ENCODE assay signal across 8 mouse cellular contexts in genomic region chr13:54949592-54949991, GRCm38 (mm10). TPM values are rescaled to one million over a fixed set of nuclear protein-coding genes. Genes with fewer than 3 reads are reported as not detected.
DNase-seq lines count a peak whose midpoint lies in the region; ATAC-seq and TF ChIP-seq lines count a peak whose summit lies in the region.

No protein-coding gene starts in this region.

- no peaks in the 10 kb centered on the region for H3K27me3 ChIP-seq in testis, adult 2 months (ENCODE audit: control insufficient read depth, insufficient read depth, low read length)
- peaks cover 98% of the 10 kb centered on the region for H3K27me3 ChIP-seq in heart, embryonic 10.5 days (ENCODE audit: insufficient read depth, poor library complexity, severe bottlenecking)

- H3K27ac ChIP-seq in testis, adult 2 months (ENCODE audit: control insufficient read depth, insufficient read depth, low read depth, low read length), result no peak overlapping the region
- peak overlapping the region; percentile 67 for H3K27ac ChIP-seq in heart, embryonic 10.5 days

- no peaks in the 10 kb centered on the region for H3K9me3 ChIP-seq in heart, embryonic 10.5 days

- no peaks in the 10 kb centered on the region for H3K36me3 ChIP-seq in testis, adult 2 months (ENCODE audit: control insufficient read depth, insufficient read depth, low read length)
- no peaks in the 10 kb centered on the region for H3K36me3 ChIP-seq in heart, embryonic 10.5 days

- peak overlapping the region; percentile 48 for H3K4me3 ChIP-seq in testis, adult 2 months (ENCODE audit: control insufficient read depth, low read depth, low read length)
- peak overlapping the region; percentile 78 for H3K4me3 ChIP-seq in heart, embryonic 10.5 days

- H3K4me1 ChIP-seq in testis, adult 2 months (ENCODE audit: control insufficient read depth, insufficient read depth, low read length), result peaks cover 7% of the 10 kb centered on the region
- H3K4me1 ChIP-seq in heart, embryonic 10.5 days, result peaks cover 36% of the 10 kb centered on the region

- DNase-seq in testis, postnatal 14 days (ENCODE audit: low spot score), result no peak
- peak; percentile 69 for DNase-seq in cerebellum, adult 9-10 months
- DNase-seq in heart, embryonic 10.5 days (ENCODE audit: low spot score), result no peak
- peak; percentile 65 for DNase-seq in kidney, postnatal 10 days
- DNase-seq in lung, postnatal 10 days, result peak; percentile 51
- DNase-seq in right cerebral cortex, postnatal 36 days (ENCODE audit: low spot score in 2 of 2), result peak; percentile 62 to 66

- ATAC-seq in activated CD4-positive, CD25-positive, alpha-beta regulatory T cell, adult 4 months, result no peak

- no peak for TF ChIP-seq CTCF in testis, adult 2 months (IDR thresholded peaks at IDR 0.05; ENCODE audit: control insufficient read depth, insufficient read depth, insufficient replicate concordance, low read depth, low read length)

- TF ChIP-seq POLR2A in testis, adult 2 months (IDR thresholded peaks at IDR 0.05; ENCODE audit: control insufficient read depth, low read depth, low read length), result no peak

- WGBS in heart, embryonic 10.5 days, result under 1% methylated on average over 44 of the region's 44 CpGs

RNA-seq across cellular contexts. Expression of gene Unc5a, which starts 0.4 kb away (rescaled TPM):
- polyA plus RNA-seq in testis, adult 2 months (2012; rRNA removed), result 1.0 TPM in 2 replicates
- polyA plus RNA-seq in heart, embryonic 10.5 days (2016; fragmentation: Nextera tagmentation; extraction: Ambion mirVana), result 1.8 and 2.1 TPM in 2 replicates
- under 1 TPM; 0.74 to 0.76 TPM for polyA plus RNA-seq in activated CD4-positive, CD25-positive, alpha-beta regulatory T cell, adult 4 months (2017; shearing (Covaris generic))

Comparison
In these comparisons a context has a peak if more than half of its experiments do, and no peak if none do; other contexts are left out.
1. DNase-seq: peak in cerebellum, adult 9-10 months (single experiment), kidney, postnatal 10 days (single experiment), lung, postnatal 10 days (single experiment) and right cerebral cortex, postnatal 36 days (2 of 2); none in testis, postnatal 14 days (single experiment) and heart, embryonic 10.5 days (single experiment).